Mouse (Mus musculus) testis, adult 2 months (tissue): Measurements from ENCODE around the gene Rxrg. TPM values are rescaled to one million over a fixed set of nuclear protein-coding genes. Genes with fewer than 3 reads are reported as not detected.

Experiments
- H3K27ac ChIP-seq: fragments of 200-500 bp; 2 replicates; pipeline ENCODE4 v1.5.1; 2012; ENCODE audit warnings: low read depth, low read length; ENCODE audit not compliant: control insufficient read depth, insufficient read depth
- H3K27me3 ChIP-seq: fragments of 200-500 bp; 2 replicates; pipeline ENCODE4 v1.6.1; 2012; ENCODE audit warnings: mild to moderate bottlenecking, low read length, moderate library complexity; ENCODE audit not compliant: control insufficient read depth, insufficient read depth
- H3K36me3 ChIP-seq: fragments of 200-500 bp; 2 replicates; pipeline ENCODE4 v1.6.1; 2012; ENCODE audit warnings: mild to moderate bottlenecking, low read length; ENCODE audit not compliant: control insufficient read depth, insufficient read depth
- H3K4me1 ChIP-seq: fragments of 200-500 bp; 2 replicates; pipeline ENCODE4 v1.6.1; 2012; ENCODE audit warnings: low read length; ENCODE audit not compliant: control insufficient read depth, insufficient read depth
- H3K4me3 ChIP-seq: fragments of 200-500 bp; 2 replicates; pipeline ENCODE4 v1.5.1; 2012; ENCODE audit warnings: low read depth, mild to moderate bottlenecking, low read length, moderate library complexity, mixed read lengths; ENCODE audit not compliant: control insufficient read depth
- CTCF ChIP-seq: fragments of 200-500 bp; IDR thresholded peaks from 2 replicates; pipeline ENCODE4 v1.5.1; 2012; ENCODE audit warnings: low read depth, mild to moderate bottlenecking, inconsistent platforms, low read length, moderate library complexity; ENCODE audit not compliant: control insufficient read depth, insufficient read depth, insufficient replicate concordance
- POLR2A ChIP-seq: fragments of 200-500 bp; IDR thresholded peaks from 2 replicates; pipeline ENCODE4 v1.6.1; 2012; ENCODE audit warnings: low read depth, mild to moderate bottlenecking, inconsistent platforms, low read length, moderate library complexity; ENCODE audit not compliant: control insufficient read depth
- polyA plus RNA-seq: library from polyadenylated mRNA; depleted of rRNA; stranded (reverse); fragments of >200 nt; gene quantifications from 2 replicates; pipeline ENCODE4 v1.2.3, GENCODE M21; 2012

Gene Rxrg
- polyA plus RNA-seq, 1 experiment, result 1.8 TPM

- Histone ChIP-seq H3K27me3 (no peaks in the 10 kb centered on the region), H3K27ac (no peak overlapping the region), H3K4me3 (no peak overlapping the region), H3K4me1 (peaks cover 3% of the 10 kb centered on the region), H3K36me3 (no peaks in the 10 kb centered on the region)
- TF ChIP-seq POLR2A (no peak), CTCF (no peak)
Observed at GRCm38 (mm10) chr1:167648670-167649069, 50.5 kb downstream of the Rxrg start.

GRCm38 (mm10) chr1:167649122-167649633 lies 51.0 kb downstream of the Rxrg start:
- Histone ChIP-seq H3K36me3 (no peaks in the 10 kb centered on the region), H3K4me3 (no peak overlapping the region), H3K27me3 (no peaks in the 10 kb centered on the region), H3K4me1 (peaks cover 3% of the 10 kb centered on the region), H3K27ac (no peak overlapping the region)
- TF ChIP-seq POLR2A, result no peak
- TF ChIP-seq CTCF, result no peak

- TF ChIP-seq POLR2A, result no peak
- no peak for TF ChIP-seq CTCF
- Histone ChIP-seq H3K4me3 (no peak overlapping the region), H3K27ac (no peak overlapping the region), H3K36me3 (no peaks in the 10 kb centered on the region), H3K27me3 (no peaks in the 10 kb centered on the region), H3K4me1 (no peaks in the 10 kb centered on the region)
Observed at GRCm38 (mm10) chr1:167652336-167652735, 54.2 kb downstream of the Rxrg start.

GRCm38 (mm10) chr1:167659065-167659464 lies 60.9 kb downstream of the Rxrg start:
- Histone ChIP-seq H3K4me1 (peaks cover 3% of the 10 kb centered on the region), H3K4me3 (no peak overlapping the region), H3K27ac (no peak overlapping the region), H3K36me3 (no peaks in the 10 kb centered on the region), H3K27me3 (no peaks in the 10 kb centered on the region)
- TF ChIP-seq CTCF (no peak), POLR2A (no peak)

GRCm38 (mm10) chr1:167660521-167661101 lies 62.4 kb downstream of the Rxrg start:
- Histone ChIP-seq H3K4me3 (peak overlapping the region; percentile 17; the same call in 1 of the 2 replicates), H3K27me3 (no peaks in the 10 kb centered on the region), H3K4me1 (peaks cover 3% of the 10 kb centered on the region), H3K27ac (no peak overlapping the region), H3K36me3 (no peaks in the 10 kb centered on the region)
- TF ChIP-seq POLR2A, result no peak; the same call in 1 of the 2 replicates
- TF ChIP-seq CTCF, result no peak

- peaks cover 3% of the 10 kb centered on the region for H3K4me1 ChIP-seq
- TF ChIP-seq POLR2A (no peak), CTCF (no peak)
- no peaks in the 10 kb centered on the region for H3K27me3 ChIP-seq
- no peaks in the 10 kb centered on the region for H3K36me3 ChIP-seq
- no peak overlapping the region for H3K4me3 ChIP-seq
- no peak overlapping the region for H3K27ac ChIP-seq
Observed at GRCm38 (mm10) chr1:167661123-167661522, 62.9 kb downstream of the Rxrg start.

GRCm38 (mm10) chr1:167663136-167663535 lies 65.0 kb downstream of the Rxrg start:
- no peak overlapping the region for H3K4me3 ChIP-seq
- no peak for TF ChIP-seq CTCF
- no peaks in the 10 kb centered on the region for H3K36me3 ChIP-seq
- no peak overlapping the region for H3K27ac ChIP-seq
- H3K4me1 ChIP-seq, result peaks cover 3% of the 10 kb centered on the region
- H3K27me3 ChIP-seq, result no peaks in the 10 kb centered on the region
